Mouse (Mus musculus) left cerebral cortex, adult 2 months (tissue): Measurements from ENCODE around the gene Ddx43. TPM values are rescaled to one million over a fixed set of nuclear protein-coding genes. Genes with fewer than 3 reads are reported as not detected.
A peak's percentile ranks its signal among the peaks of the same experiment; 100 is the strongest.
"Not testable (repeated sequence)": the region's sequence is repeated elsewhere in the genome, so short reads cannot be mapped to it uniquely, and the experiment has no call there.

Experiments used
- DNase-seq, 2 experiments: peaks; one replicate each; pipeline ENCODE4 v3.0.0; 2021 to 2022; ENCODE audit warnings: low spot score in 2 of 2, mixed read lengths in 1 of 2; ENCODE audit errors: extremely low spot score in 1 of 2
- H3K27ac ChIP-seq: fragments of 200-600 bp; 2 replicates; pipeline ENCODE4 v1.8.1; 2022
- H3K4me3 ChIP-seq: fragments of 200-600 bp; 2 replicates; pipeline ENCODE4 v1.8.1; 2022
- CTCF ChIP-seq: fragments of 200-600 bp; IDR thresholded peaks from 2 replicates; pipeline ENCODE4 v1.8.1; 2022; ENCODE audit warnings: antibody characterized with exemption, mild to moderate bottlenecking, moderate library complexity
- intact Hi-C: fragments of 180-260 bp; cut with DNase I; formaldehyde crosslinking; loops from one replicate; pipeline ENCODE4 v1.15.1; 2025
- long read RNA-seq, 2 experiments: library from polyadenylated mRNA; stranded (forward); transcript quantifications; one replicate each; pipeline ENCODE4 v2.0.0; 2021; ENCODE audit warnings: borderline mapping rate in 2 of 2
- total RNA-seq, 2 experiments: library from RNA; stranded (reverse); gene quantifications; 2 replicates each; pipeline ENCODE4 v1.2.3; 2021

Gene Ddx43
- total RNA-seq: under 1 TPM in 1 of 2 experiments, not detected in 1; 0.16 TPM
- long read RNA-seq, experiment 1: 0 reads
- long read RNA-seq, experiment 2: 0 reads

DNA sequence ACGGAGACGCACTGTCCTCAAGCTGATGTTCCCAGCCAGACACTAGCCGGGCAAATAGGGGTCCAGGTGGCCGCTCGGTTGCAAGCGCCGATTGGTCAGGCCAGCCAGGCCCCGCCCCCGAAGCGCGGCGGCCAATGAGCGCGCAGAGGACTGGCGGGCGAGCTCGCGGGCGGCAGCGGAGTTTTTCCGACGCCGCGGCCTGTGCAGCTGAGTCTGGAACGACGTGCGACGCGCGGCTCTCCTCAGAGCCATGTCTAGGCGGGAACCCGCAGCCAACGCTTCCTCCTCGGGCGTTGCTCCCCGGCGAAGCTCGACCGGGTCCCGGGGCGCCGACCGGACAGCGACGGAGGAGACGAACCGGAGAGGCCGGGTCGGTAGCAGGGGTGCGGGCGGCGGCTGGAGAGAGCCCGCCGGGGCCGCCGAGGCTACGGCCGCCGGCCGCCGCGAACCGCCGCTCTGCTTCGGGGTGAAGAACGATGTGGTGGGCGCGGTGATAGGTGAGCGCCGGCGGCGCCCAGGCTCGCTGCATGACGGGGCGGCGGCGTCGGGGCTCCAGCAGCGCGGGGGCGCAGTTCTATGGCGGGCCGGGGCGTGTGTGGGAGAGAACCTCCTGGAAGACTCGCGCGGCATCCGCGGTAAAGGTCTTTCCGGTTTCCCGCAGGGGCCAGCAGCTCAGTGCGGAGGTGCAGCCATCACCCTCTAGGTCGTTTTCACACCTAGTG lies at the start of gene Ddx43:
TSS of gene Ddx43 (plus strand) at position 148 of the 722 bp plus-strand sequence.
- Histone ChIP-seq H3K27ac (no peak within 1 kb of the TSS), H3K4me3 (peak within 1 kb of the TSS; percentile 38)
- intact Hi-C loops: loop anchor here (1.0 kb wide), 1 partner anchor 46 kb away; no protein-coding TSS in a partner anchor
- TF ChIP-seq CTCF: no peak
- DNase-seq: peak; percentile 18 to 26

DNA sequence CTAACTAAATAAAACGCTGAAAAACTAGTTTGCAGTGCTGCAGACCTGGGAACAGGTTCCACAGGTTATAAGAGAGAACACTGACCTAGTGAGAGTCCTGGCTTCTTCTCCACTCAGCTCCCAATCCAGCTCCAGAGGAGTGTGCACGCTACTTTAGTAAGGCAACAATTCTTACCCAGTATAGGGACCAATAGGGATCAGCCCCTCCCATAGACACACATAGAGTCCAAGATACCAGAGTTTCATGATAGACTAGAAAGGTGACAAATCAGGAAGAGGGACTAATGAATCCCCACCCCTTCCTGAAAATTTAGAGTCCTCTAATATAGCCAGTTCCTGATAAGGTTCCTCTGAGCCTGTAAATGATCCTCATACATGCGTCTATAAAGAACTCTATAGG lies 48.6 kb upstream of the Ddx43 start:
- TF ChIP-seq CTCF: no peak
- no peak overlapping the region for H3K27ac ChIP-seq
- H3K4me3 ChIP-seq: no peak overlapping the region
- DNase-seq: no peak
- intact Hi-C loops: loop anchor here (10.0 kb wide), 1 partner anchor 52 kb away; no protein-coding TSS in a partner anchor

- H3K27ac ChIP-seq, H3K4me3 ChIP-seq, DNase-seq: not testable (repeated sequence)
- intact Hi-C loops: loop anchor here (10.0 kb wide), 1 partner anchor 54 kb away; no protein-coding TSS in a partner anchor
Measured at GRCm38 (mm10) chr9:78348206-78349004, 47.2 kb upstream of the Ddx43 start.

- DNase-seq, H3K4me3 ChIP-seq, H3K27ac ChIP-seq: not testable (repeated sequence)
- intact Hi-C loops: loop anchor here (10.0 kb wide), 1 partner anchor 54 kb away; no protein-coding TSS in a partner anchor
Measured at GRCm38 (mm10) chr9:78349141-78349540, 46.4 kb upstream of the Ddx43 start.

DNA sequence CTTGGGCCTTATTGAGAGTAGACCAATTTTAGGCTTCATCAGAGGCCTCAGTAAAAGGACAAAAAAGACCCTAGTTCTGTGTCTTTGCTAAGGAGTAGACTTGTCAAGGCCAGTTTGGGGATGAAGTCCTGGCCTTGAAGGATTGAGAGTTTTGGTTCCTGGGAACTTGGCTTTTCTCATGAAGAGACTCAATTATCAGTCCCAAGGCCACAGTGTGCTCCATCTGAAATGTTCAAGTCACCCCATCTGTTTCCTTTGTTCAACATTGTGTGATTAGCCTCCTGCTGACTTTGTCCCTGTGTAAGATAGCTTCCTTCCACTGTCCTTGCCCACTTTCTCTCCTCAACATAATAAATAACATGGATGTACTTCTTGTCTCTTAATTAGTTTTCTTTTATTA lies 45.6 kb upstream of the Ddx43 start:
- intact Hi-C loops: not testable (repeated sequence)

DNA sequence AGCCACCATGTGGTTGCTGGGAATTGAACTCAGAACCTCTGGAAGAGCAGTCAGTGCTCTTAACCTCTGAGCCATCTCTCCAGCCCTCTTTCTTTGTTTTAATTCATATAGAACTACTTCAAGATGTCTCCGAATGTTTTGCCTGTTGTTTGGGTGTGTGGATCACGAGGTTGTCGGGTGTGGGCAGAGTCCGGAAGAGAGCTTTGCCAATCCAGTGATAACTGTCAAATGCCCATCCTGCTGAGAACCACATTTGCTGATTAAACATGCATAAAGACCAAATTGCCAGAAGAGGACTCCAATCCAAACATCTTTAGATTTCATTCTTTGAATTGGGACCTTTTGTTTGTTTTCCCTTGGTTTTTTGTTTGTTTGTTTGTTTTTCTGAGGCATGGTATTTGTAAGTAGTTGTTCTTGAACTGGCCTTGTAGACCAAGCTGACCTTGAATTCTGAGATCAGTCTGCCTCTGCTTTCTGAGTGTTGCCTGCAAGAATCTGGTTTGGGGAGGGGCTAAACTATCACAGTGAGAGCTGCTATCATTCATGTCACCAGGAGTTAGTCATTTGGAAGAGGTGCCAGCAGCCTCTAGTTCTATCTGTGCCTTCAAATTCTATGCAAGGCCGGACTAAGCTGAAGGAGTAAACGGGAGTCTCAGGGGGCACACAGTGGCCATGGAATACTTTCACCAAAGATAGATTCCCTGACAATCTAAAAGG lies 43.9 kb upstream of the Ddx43 start:
- DNase-seq: no peak
- intact Hi-C loops: no loop called here
- no peak for TF ChIP-seq CTCF
- H3K27ac ChIP-seq: no peak overlapping the region
- no peak overlapping the region for H3K4me3 ChIP-seq

More for the DNA sequence above, 45.6 kb upstream of the Ddx43 start:
- not testable (repeated sequence) for H3K4me3 ChIP-seq, H3K27ac ChIP-seq, DNase-seq

- intact Hi-C loops: loop anchor here (1.0 to 5.0 kb wide), 2 partner anchors 82 to 135 kb away; no protein-coding TSS in a partner anchor
- no peak for DNase-seq
- TF ChIP-seq CTCF: no peak
- Histone ChIP-seq H3K27ac (no peak overlapping the region), H3K4me3 (no peak overlapping the region)
Measured at GRCm38 (mm10) chr9:78354665-78355578, 40.7 kb upstream of the Ddx43 start.

GRCm38 (mm10) chr9:78355611-78356010 lies 40.0 kb upstream of the Ddx43 start, which contains the start of gene Gsta2:
Gene Gsta2, minus strand, starts transcription at chr9:78355788.
- Histone ChIP-seq H3K27ac (no peak within 1 kb of the TSS), H3K4me3 (no peak within 1 kb of the TSS)
- no peak for DNase-seq
- intact Hi-C loops: loop anchor here (1.0 to 5.0 kb wide), 2 partner anchors 82 to 135 kb away; no protein-coding TSS in a partner anchor
- TF ChIP-seq CTCF: no peak

DNA sequence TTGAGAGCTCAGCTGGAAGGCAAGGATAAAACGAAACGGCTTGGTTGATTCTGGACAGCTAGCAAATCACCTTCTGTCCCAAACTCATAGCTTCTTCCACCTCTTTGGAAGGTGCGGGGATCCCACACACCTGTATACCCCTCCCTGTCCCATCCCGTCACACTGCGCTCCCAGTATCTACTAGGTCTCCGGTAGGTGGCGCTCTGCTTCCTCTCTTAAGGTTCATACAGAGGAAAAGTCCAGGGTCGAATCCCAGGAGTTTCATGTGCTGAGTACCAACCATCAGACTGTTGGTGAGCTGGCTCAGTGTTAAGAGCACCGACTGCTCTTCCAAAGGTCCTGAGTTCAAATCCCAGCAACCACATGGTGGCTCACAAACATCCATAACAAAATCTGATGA lies 37.5 kb upstream of the Ddx43 start:
- peak; percentile 38 to 45 for DNase-seq
- intact Hi-C loops: loop anchor here (5.0 kb wide), 1 partner anchor 79 kb away; no protein-coding TSS in a partner anchor
- peak; percentile 73 for TF ChIP-seq CTCF
- Histone ChIP-seq H3K27ac (no peak overlapping the region), H3K4me3 (no peak overlapping the region)

DNA sequence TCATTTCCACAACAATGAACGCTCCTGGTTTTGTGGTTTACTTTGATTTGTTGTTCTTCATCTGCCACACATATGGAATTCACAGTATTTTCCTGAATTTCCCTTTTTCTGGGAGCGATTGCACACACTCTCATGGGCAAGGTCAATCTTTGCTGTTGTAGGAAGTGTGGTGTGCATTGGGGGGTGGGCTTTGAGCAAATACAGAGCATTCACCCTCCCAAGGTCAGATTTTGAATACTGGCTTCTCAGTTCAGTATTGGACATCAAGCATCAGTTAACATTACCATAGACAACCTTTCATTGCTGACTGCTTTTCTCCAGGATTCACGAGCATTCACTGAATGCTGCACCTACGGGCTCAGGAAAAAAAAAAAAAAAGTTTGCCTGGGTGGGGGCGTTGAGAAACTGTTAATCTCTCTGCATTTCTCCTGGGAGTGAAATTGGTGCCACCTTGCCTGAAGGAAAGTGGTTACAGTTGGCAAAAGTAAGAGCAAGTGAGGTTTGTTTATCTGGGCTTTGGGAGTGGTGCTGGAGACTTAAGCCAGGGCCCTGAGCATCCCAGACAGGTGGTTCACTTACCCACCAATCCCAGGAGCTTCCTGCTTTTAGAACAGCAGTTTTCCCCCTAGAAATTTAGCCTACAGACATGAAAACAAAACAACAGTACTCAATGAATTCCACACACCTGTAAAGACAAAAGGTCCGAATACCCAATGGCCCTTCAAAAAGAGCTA lies 35.7 kb upstream of the Ddx43 start:
- Histone ChIP-seq H3K27ac (no peak overlapping the region), H3K4me3 (no peak overlapping the region)
- TF ChIP-seq CTCF: no peak
- no peak for DNase-seq
- intact Hi-C loops: loop anchor here (5.0 kb wide), 1 partner anchor 77 kb away; no protein-coding TSS in a partner anchor
